Mouse (Mus musculus) heart, embryonic 15.5 days (tissue): ENCODE measurements around the gene Arid3b. TPM values are rescaled to one million over a fixed set of nuclear protein-coding genes. Genes with fewer than 3 reads are reported as not detected.

Experiments used
- ATAC-seq: fragments of 200-750 bp; cut with Nextera tagmentation; replicated peaks from 2 replicates; pipeline ENCODE4 v1.8.0; 2017; ENCODE audit warnings: low read depth, moderate TSS enrichment; ENCODE audit not compliant: insufficient number of reproducible peaks, insufficient read depth, low FRiP score
- H3K27ac ChIP-seq: fragments of 300-500 bp; sonication (generic); 2 replicates; pipeline ENCODE4 v1.5.1; 2015; ENCODE audit warnings: mild to moderate bottlenecking, inconsistent platforms
- H3K27me3 ChIP-seq: fragments of 300-500 bp; sonication (generic); 2 replicates; pipeline ENCODE4 v1.6.1; 2015; ENCODE audit warnings: inconsistent platforms
- H3K36me3 ChIP-seq: fragments of 300-500 bp; sonication (generic); 2 replicates; pipeline ENCODE4 v1.6.1; 2015; ENCODE audit warnings: mild to moderate bottlenecking, inconsistent platforms
- H3K4me1 ChIP-seq: fragments of 300-500 bp; sonication (generic); replicated peaks from 2 replicates; pipeline ENCODE4 v1.6.1; 2015; ENCODE audit warnings: inconsistent platforms
- H3K4me2 ChIP-seq: fragments of 300-500 bp; sonication (generic); 2 replicates; pipeline ENCODE4 v1.6.1; 2015; ENCODE audit warnings: inconsistent platforms, mild to moderate bottlenecking, moderate library complexity
- H3K4me3 ChIP-seq: fragments of 300-500 bp; sonication (generic); 2 replicates; pipeline ENCODE4 v1.5.1; 2015; ENCODE audit warnings: mild to moderate bottlenecking, inconsistent platforms
- H3K9ac ChIP-seq: fragments of 300-500 bp; sonication (generic); 2 replicates; pipeline ENCODE4 v1.6.1; 2015; ENCODE audit warnings: mild to moderate bottlenecking, inconsistent platforms
- H3K9me3 ChIP-seq: fragments of 300-500 bp; sonication (generic); replicated peaks from 2 replicates; pipeline ENCODE4 v1.6.1; 2016; ENCODE audit warnings: inconsistent platforms
- WGBS: fragments of 180-500 bp; shearing (Covaris S2); methylation state at CpG from one replicate; pipeline ENCODE4 v1.1.7; 2015; ENCODE audit warnings: mixed read lengths; 5-methylcytosine and 5-hydroxymethylcytosine counted together
- polyA plus RNA-seq: library from polyadenylated mRNA; unstranded; fragments of >200 nt; fragmentation: Nextera tagmentation; extraction: Ambion mirVana; gene quantifications from 2 replicates; pipeline ENCODE4 v1.2.1, GENCODE M21; 2015

Gene Arid3b
- polyA plus RNA-seq, 1 experiment from 2014 or later: 5.9 TPM

- Histone ChIP-seq H3K9ac (no peak overlapping the region), H3K4me1 (peaks cover 23% of the 10 kb centered on the region), H3K4me2 (no peak overlapping the region), H3K4me3 (no peak overlapping the region), H3K36me3 (no peaks in the 10 kb centered on the region), H3K27me3 (no peaks in the 10 kb centered on the region), H3K9me3 (no peaks in the 10 kb centered on the region), H3K27ac (no peak overlapping the region)
- ATAC-seq: no peak
- 54% methylated on average over 3 of the region's 3 CpGs for WGBS
Observed at GRCm38 (mm10) chr9:57773754-57774153, 62.8 kb downstream of the Arid3b start.

- Histone ChIP-seq H3K4me2 (no peak overlapping the region), H3K9me3 (no peaks in the 10 kb centered on the region), H3K36me3 (no peaks in the 10 kb centered on the region), H3K27ac (peak overlapping the region; percentile 76; the same call in 1 of the 2 replicates), H3K4me1 (peaks cover 40% of the 10 kb centered on the region), H3K4me3 (no peak overlapping the region), H3K9ac (no peak overlapping the region), H3K27me3 (no peaks in the 10 kb centered on the region)
- ATAC-seq: no peak
- WGBS: 78% methylated on average over 2 of the region's 2 CpGs
Observed at GRCm38 (mm10) chr9:57770836-57771235, 65.8 kb downstream of the Arid3b start.

DNA sequence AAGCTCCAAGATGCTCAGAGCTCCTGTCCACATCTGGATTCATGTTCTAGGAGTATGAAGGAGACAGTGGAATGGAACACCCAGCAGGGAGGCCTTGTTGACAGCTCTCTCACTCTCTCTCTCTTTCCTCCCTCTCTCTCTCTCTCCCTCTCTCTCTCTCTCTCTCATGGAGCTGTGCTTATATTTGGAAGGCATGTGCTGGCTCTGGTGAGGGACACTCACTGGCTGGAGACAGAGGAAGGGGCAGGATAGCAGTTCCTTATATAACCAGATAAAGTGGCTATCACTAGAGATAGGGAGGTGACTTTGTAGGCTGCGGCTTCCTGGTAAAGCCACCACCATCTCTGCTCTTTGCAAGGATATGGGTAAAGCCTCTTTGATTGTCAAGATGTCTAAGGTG is 66.4 kb downstream of the Arid3b start:
- H3K4me2 ChIP-seq: no peak overlapping the region
- peak overlapping the region; percentile 76 for H3K27ac ChIP-seq
- 30% methylated on average over 1 of the region's 1 CpGs for WGBS
- no peak for ATAC-seq
- no peaks in the 10 kb centered on the region for H3K36me3 ChIP-seq
- no peaks in the 10 kb centered on the region for H3K27me3 ChIP-seq
- no peak overlapping the region for H3K9ac ChIP-seq
- H3K4me3 ChIP-seq: no peak overlapping the region
- H3K9me3 ChIP-seq: no peaks in the 10 kb centered on the region
- H3K4me1 ChIP-seq: peaks cover 40% of the 10 kb centered on the region

- no peak for ATAC-seq
- H3K4me1 ChIP-seq: peaks cover 40% of the 10 kb centered on the region
- H3K4me2 ChIP-seq: no peak overlapping the region
- H3K4me3 ChIP-seq: no peak overlapping the region
- H3K27me3 ChIP-seq: no peaks in the 10 kb centered on the region
- WGBS: 35% methylated on average over 2 of the region's 2 CpGs
- no peak overlapping the region for H3K9ac ChIP-seq
- peak overlapping the region; percentile 76 for H3K27ac ChIP-seq
- no peaks in the 10 kb centered on the region for H3K36me3 ChIP-seq
- no peaks in the 10 kb centered on the region for H3K9me3 ChIP-seq
Observed at GRCm38 (mm10) chr9:57769539-57770069, 67.0 kb downstream of the Arid3b start.

- Histone ChIP-seq H3K9me3 (no peaks in the 10 kb centered on the region), H3K9ac (no peak overlapping the region), H3K27ac (peak overlapping the region; percentile 40), H3K4me1 (peaks cover 59% of the 10 kb centered on the region), H3K4me2 (peak overlapping the region; percentile 92; the same call in 1 of the 2 replicates), H3K36me3 (no peaks in the 10 kb centered on the region), H3K4me3 (no peak overlapping the region), H3K27me3 (no peaks in the 10 kb centered on the region)
- WGBS: 74% methylated on average over 4 of the region's 4 CpGs
- ATAC-seq: no peak
Observed at GRCm38 (mm10) chr9:57767231-57767630, 69.4 kb downstream of the Arid3b start.

DNA sequence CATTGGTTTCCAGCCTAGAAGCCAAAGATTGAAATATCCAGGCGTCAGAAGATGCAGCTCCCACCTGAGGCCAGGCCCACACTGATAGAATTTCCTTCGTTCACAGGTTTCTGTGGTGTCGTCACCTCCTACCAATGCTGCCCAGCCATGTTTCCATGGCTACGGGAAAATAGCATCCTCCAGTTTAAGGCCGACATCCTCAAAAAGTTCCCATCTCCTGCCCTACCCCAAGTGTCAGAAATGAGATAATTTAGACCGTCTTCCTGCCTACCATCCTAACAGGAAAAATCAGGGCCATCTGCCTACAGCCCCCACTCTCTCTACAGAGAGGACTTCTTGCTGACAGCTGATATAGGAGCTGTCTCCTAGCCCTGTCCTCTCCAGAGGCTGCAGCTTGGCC is 70.2 kb downstream of the Arid3b start:
- ATAC-seq: no peak
- H3K9ac ChIP-seq: peak overlapping the region; percentile 97; the same call in 1 of the 2 replicates
- WGBS: 33% methylated on average over 6 of the region's 6 CpGs
- peaks cover 65% of the 10 kb centered on the region for H3K4me1 ChIP-seq
- H3K27me3 ChIP-seq: no peaks in the 10 kb centered on the region
- peak overlapping the region; percentile 99 for H3K27ac ChIP-seq
- H3K4me2 ChIP-seq: peak overlapping the region; percentile 92
- H3K36me3 ChIP-seq: peaks cover under 1% of the 10 kb centered on the region; the same call in 1 of the 2 replicates
- peak overlapping the region; percentile 92 for H3K4me3 ChIP-seq
- H3K9me3 ChIP-seq: no peaks in the 10 kb centered on the region

DNA sequence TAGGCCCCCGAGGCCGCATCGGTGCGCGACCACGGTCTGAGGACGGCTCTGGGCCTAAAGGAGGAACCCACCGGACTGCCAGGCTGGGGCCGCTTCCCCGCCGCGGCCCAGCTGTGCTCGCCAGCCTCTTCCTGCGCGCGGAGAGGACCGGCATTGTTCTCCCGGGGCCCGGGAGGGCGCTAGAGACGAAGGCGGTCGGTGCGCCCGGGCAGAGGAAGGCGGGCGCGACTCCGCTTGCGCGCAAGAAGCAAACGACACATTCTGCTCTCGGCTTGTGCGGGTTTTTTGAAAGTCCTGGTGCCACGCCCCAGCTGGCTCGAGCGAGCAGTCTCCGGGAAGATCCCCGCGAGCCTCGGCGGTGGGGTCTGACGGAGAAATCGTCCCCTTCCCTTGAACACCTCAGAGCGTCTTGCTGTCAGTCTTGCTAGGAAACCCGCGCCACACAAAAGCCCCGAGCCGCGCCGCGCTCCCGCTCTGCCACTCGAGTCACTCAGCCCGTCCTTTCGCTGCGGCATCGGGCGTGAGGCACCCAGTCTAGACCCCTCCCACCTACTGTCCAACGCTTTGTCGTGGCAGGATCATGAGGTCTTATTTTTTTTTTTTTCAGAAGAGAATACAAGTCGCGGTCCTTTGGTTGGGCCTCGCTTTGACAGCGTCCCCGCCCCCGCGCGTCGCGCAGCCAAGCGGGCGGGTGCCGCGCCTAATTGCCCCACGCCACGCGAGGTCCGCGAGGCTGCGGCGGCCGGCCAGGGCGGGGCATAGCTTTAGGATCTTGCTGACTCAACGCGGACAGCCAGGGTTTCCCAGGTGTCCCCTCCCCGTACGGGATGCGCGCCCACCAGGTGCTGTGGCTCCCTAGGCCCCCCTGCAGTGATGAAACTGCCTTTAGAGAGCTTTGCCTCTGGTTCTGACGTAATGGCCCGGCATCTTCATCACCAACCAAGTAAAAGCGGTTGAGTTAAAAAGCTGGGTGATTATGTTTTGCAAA is 70.9 kb downstream of the Arid3b start, which contains the start of gene Clk3:
TSS of gene Clk3 (minus strand) at position 497 of the 988 bp plus-strand sequence.
- peaks cover 60% of the 10 kb centered on the region for H3K4me1 ChIP-seq
- peak within 1 kb of the TSS; percentile 92 for H3K4me3 ChIP-seq
- peak within 1 kb of the TSS; percentile 92 for H3K4me2 ChIP-seq
- peak within 1 kb of the TSS; percentile 99 for H3K27ac ChIP-seq
- WGBS: under 1% methylated on average over 93 of the region's 93 CpGs
- H3K27me3 ChIP-seq: no peaks in the 10 kb centered on the region
- peak; percentile 40 for ATAC-seq
- H3K9me3 ChIP-seq: no peaks in the 10 kb centered on the region
- peak within 1 kb of the TSS; percentile 97 for H3K9ac ChIP-seq
- H3K36me3 ChIP-seq: peaks cover 9% of the 10 kb centered on the region

- WGBS: under 1% methylated on average over 45 of the region's 45 CpGs
- Histone ChIP-seq H3K27me3 (no peaks in the 10 kb centered on the region), H3K4me3 (peak overlapping the region; percentile 92), H3K9ac (peak overlapping the region; percentile 97), H3K4me1 (peaks cover 57% of the 10 kb centered on the region), H3K27ac (peak overlapping the region; percentile 99), H3K4me2 (peak overlapping the region; percentile 92), H3K36me3 (peaks cover 15% of the 10 kb centered on the region), H3K9me3 (no peaks in the 10 kb centered on the region)
- ATAC-seq: peak; percentile 89
Observed at GRCm38 (mm10) chr9:57764974-57765363, 71.6 kb downstream of the Arid3b start.

GRCm38 (mm10) chr9:57764147-57764973 is 72.2 kb downstream of the Arid3b start:
- under 1% methylated on average over 57 of the region's 57 CpGs for WGBS
- peaks cover 22% of the 10 kb centered on the region for H3K36me3 ChIP-seq
- H3K4me2 ChIP-seq: peak overlapping the region; percentile 92
- H3K9ac ChIP-seq: peak overlapping the region; percentile 97
- H3K4me1 ChIP-seq: peaks cover 56% of the 10 kb centered on the region
- no peaks in the 10 kb centered on the region for H3K9me3 ChIP-seq
- H3K4me3 ChIP-seq: peak overlapping the region; percentile 92
- H3K27ac ChIP-seq: peak overlapping the region; percentile 99
- H3K27me3 ChIP-seq: no peaks in the 10 kb centered on the region
- ATAC-seq: peak; percentile 54

GRCm38 (mm10) chr9:57762563-57762991 is 74.0 kb downstream of the Arid3b start:
- 33% methylated on average over 6 of the region's 6 CpGs for WGBS
- H3K4me1 ChIP-seq: peaks cover 56% of the 10 kb centered on the region
- H3K27ac ChIP-seq: peak overlapping the region; percentile 99; the same call in 1 of the 2 replicates
- H3K9me3 ChIP-seq: no peaks in the 10 kb centered on the region
- H3K4me2 ChIP-seq: peak overlapping the region; percentile 92
- H3K27me3 ChIP-seq: no peaks in the 10 kb centered on the region
- no peak overlapping the region for H3K9ac ChIP-seq
- peak overlapping the region; percentile 16 for H3K4me3 ChIP-seq
- no peak for ATAC-seq
- peaks cover 37% of the 10 kb centered on the region for H3K36me3 ChIP-seq
